Mouse (Mus musculus) retina, postnatal 1 day (tissue): Measurements from ENCODE around the gene Nme6.
A peak's percentile ranks its signal among the peaks of the same experiment; 100 is the strongest.
"Not testable (repeated sequence)": the region's sequence is repeated elsewhere in the genome, so short reads cannot be mapped to it uniquely, and the experiment has no call there.

Source experiments
- DNase-seq: peaks from one replicate; pipeline ENCODE4 v3.0.0-alpha.2; 2012

The Nme6 gene

GRCm38 (mm10) chr9:109832391-109833087 lies at the start of gene Nme6:
Gene Nme6 (plus strand): TSS chr9:109832749.
- DNase-seq = peak; percentile 93

- not testable (repeated sequence) for DNase-seq
Observed at GRCm38 (mm10) chr9:109790570-109790969, 42.0 kb upstream of the Nme6 start, which contains the start of gene Fbxw27. Gene Fbxw27 (minus strand): TSS chr9:109790670.

- peak; percentile 60 for DNase-seq
Observed at GRCm38 (mm10) chr9:109795221-109795620, 37.3 kb upstream of the Nme6 start.

- peak; percentile 55 for DNase-seq
Observed at GRCm38 (mm10) chr9:109795811-109796210, 36.7 kb upstream of the Nme6 start.

GRCm38 (mm10) chr9:109798051-109798450 lies 34.5 kb upstream of the Nme6 start:
- DNase-seq = peak; percentile 53

- not testable (repeated sequence) for DNase-seq
Observed at GRCm38 (mm10) chr9:109805596-109805995, 27.0 kb upstream of the Nme6 start.

GRCm38 (mm10) chr9:109806260-109806659 lies 26.3 kb upstream of the Nme6 start:
- DNase-seq = no peak

- no peak for DNase-seq
Observed at GRCm38 (mm10) chr9:109806695-109807293, 25.8 kb upstream of the Nme6 start.

- DNase-seq = no peak
Observed at GRCm38 (mm10) chr9:109807898-109808297, 24.7 kb upstream of the Nme6 start.

- DNase-seq = no peak
Observed at GRCm38 (mm10) chr9:109811980-109812379, 20.6 kb upstream of the Nme6 start, which contains the start of gene Spink8. Gene Spink8 (plus strand): TSS chr9:109812280.

- DNase-seq = no peak
Observed at GRCm38 (mm10) chr9:109813424-109813823, 19.1 kb upstream of the Nme6 start.

GRCm38 (mm10) chr9:109816341-109816740 lies 16.2 kb upstream of the Nme6 start:
- no peak for DNase-seq

- DNase-seq = no peak
Observed at GRCm38 (mm10) chr9:109825739-109826138, 6.8 kb upstream of the Nme6 start.

GRCm38 (mm10) chr9:109826181-109826580 lies 6.4 kb upstream of the Nme6 start:
- no peak for DNase-seq

GRCm38 (mm10) chr9:109833088-109833412 lies 501 bp downstream of the Nme6 start:
- DNase-seq = no peak

- no peak for DNase-seq
Observed at GRCm38 (mm10) chr9:109849312-109849758, 16.8 kb downstream of the Nme6 start, which contains the start of gene Camp. Gene Camp (minus strand): TSS chr9:109849617.

GRCm38 (mm10) chr9:109850099-109850498 lies 17.6 kb downstream of the Nme6 start:
- no peak for DNase-seq

- no peak for DNase-seq
Observed at GRCm38 (mm10) chr9:109854341-109854740, 21.8 kb downstream of the Nme6 start.

GRCm38 (mm10) chr9:109855947-109856346 lies 23.4 kb downstream of the Nme6 start:
- DNase-seq = no peak

- peak; percentile 81 for DNase-seq
Observed at GRCm38 (mm10) chr9:109862397-109863044, 30.0 kb downstream of the Nme6 start.

GRCm38 (mm10) chr9:109863085-109863484 lies 30.5 kb downstream of the Nme6 start:
- DNase-seq = peak; percentile 33

- DNase-seq = no peak
Observed at GRCm38 (mm10) chr9:109866218-109866617, 33.7 kb downstream of the Nme6 start.

GRCm38 (mm10) chr9:109870983-109871572 lies 38.5 kb downstream of the Nme6 start:
- no peak for DNase-seq
